Mouse (Mus musculus) erythroblast, adult 5-6 weeks (primary cell): ENCODE measurements around the gene Eno3. TPM values are rescaled to one million over a fixed set of nuclear protein-coding genes. Genes with fewer than 3 reads are reported as not detected.

Experiments
- ATAC-seq: replicated peaks from 2 replicates; pipeline ENCODE4 v1.8.0; 2016; ENCODE audit warnings: moderate number of reproducible peaks, mild to moderate bottlenecking, moderate TSS enrichment, inconsistent platforms; ENCODE audit not compliant: poor library complexity, low FRiP score, severe bottlenecking
- total RNA-seq, 2 experiments: library from RNA; stranded (forward) in 1 of 2; stranded (reverse) in 1 of 2; fragments of 150-400 nt in 1 of 2; fragments of 200-764, 138-1000 nt in 1 of 2; gene quantifications; 2 replicates each; pipeline versions ENCODE4 v1.2.3 to v1.2.4; 2015 to 2017; ENCODE audit warnings: low replicate concordance in 2 of 2

Gene Eno3
- total RNA-seq (2015; ENCODE audit: low replicate concordance) (1.5 and 2.9 TPM in 2 replicates), total RNA-seq (2017; ENCODE audit: low replicate concordance) (3.3 and 6.0 TPM in 2 replicates)

- ATAC-seq, result no peak
Observed at GRCm38 (mm10) chr11:70656964-70657363, at the start of gene Eno3. Gene Eno3 (plus strand): TSS chr11:70657202.

GRCm38 (mm10) chr11:70607611-70608010 lies 49.4 kb upstream of the Eno3 start:
- ATAC-seq, result no peak

DNA sequence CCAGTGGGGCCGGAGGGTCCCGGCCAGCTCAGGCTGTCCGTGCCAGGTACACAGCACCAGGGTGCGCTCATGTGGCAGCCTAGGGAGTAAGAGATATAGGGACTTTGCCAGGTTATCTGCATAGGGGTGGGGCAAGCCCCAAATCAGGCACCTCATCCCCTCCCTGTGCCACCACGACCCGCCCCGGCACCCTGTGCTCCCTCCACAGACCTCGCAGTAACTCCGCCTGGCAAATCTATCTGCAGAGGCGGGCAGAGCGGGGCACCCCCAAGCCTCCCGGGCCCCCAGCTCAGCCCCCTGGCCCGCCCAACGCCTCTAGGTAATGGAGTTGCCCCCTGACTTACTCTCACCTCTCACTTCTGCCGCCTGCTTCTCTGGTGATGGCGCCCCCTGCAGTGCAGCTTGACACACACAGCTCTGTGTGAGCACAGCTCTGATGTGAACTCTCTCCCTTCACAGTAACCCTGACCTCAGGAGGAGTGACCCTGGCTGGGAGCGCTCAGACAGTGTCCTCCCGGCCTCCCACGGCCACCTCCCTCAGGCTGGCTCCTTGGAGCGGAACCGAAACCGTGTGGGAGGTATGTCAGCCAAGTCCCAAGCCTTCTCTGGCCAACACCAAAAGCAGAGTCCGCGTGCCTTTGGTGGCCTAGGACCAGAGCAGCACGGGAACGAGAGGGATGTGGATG lies 48.5 kb upstream of the Eno3 start:
- no peak for ATAC-seq

DNA sequence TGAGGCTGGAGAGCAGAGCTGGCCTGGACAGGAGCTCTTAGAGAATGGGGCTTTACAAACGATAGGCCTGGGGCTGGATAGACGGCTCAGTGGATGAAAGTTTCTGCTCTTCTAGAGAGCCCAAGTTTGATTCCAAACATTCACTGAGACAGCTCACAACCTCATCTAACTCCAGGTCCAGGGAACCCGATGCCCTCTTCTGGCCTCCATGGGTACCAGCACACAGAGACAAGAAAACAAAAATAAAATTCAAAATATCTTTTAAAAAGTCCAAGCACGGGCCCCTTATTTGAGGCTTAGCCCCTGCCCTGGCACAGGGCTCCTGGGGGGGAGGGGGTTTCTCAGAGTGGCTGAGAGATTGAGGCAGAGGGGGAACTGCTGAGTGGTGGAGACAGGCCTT lies 46.2 kb upstream of the Eno3 start:
- ATAC-seq, result no peak

DNA sequence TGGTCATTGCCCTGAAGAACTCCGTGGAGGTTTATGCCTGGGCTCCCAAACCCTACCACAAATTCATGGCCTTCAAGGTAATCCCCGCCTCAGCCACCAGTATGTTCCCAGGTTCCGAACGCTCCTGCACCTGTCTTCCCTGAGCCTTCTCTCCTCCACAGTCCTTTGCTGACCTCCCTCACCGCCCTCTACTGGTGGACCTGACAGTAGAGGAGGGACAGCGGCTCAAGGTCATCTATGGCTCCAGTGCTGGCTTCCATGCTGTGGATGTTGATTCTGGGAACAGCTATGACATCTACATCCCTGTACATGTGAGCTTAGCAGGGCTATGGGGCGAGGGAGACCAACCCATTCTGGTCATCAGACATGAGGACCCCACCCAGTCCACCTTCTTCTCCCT lies 44.5 kb upstream of the Eno3 start:
- ATAC-seq, result no peak

DNA sequence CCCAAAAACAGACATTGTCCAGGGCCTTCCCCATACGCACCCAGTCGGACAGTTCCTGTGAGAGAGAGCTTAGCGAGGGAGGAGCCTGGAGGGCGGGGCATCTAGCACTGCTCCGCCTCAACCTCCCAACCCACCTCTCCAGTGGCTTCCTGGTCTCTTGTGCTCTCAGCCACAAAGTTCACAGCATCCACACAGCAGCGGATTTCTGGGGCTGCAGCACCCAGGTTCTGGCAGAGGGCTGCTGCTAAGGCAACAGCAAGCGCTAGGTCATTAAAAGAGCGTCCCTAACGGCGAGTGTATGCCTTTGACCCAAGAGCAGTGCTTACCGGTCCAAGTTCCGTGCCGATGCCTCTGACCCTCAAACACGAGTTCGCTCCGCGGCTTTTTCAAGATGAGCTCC lies 41.9 kb upstream of the Eno3 start:
- ATAC-seq, result peak; percentile 88

DNA sequence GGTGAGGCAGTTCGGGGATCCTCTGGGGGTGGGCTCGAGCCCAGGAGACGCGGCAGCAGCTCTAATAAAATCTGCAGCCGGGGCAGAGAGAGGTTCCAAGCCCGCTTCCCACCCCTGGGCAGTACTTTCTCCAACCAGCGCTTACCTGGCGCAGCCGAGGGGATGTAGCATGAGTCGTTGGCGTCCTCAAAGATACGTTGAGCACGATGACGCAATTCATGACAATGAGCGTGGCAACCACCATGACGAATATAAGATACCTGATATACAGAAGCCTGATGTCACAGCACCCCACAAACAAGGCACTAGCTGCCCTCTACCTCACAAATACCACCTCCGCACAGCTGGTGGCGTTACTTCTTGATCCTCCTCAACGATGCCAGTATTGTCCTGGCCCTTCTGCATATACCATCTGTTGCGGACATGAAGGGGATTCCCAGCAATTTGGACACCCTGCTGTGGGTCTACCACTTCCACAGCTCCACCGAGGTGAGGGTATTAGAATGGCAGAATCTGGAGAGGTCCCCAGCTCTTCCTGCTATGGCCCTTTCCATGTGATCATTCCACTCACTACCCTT lies 41.4 kb upstream of the Eno3 start, which contains the start of gene 4930544D05Rik:
Gene 4930544D05Rik, plus strand, starts transcription at position 333 of the 578 bp plus-strand sequence.
- no peak for ATAC-seq

- ATAC-seq, result no peak
Observed at GRCm38 (mm10) chr11:70619101-70619500, 37.9 kb upstream of the Eno3 start, which contains the start of gene Chrne. Gene Chrne (minus strand): TSS chr11:70619216.

GRCm38 (mm10) chr11:70621972-70622814 lies 34.8 kb upstream of the Eno3 start:
- ATAC-seq, result no peak

- ATAC-seq, result 0 out of 2 replicates have a peak, but pooled peaks have one; percentile 38
Observed at GRCm38 (mm10) chr11:70623053-70623742, 33.8 kb upstream of the Eno3 start.

- ATAC-seq, result peak; percentile 75
Observed at GRCm38 (mm10) chr11:70625473-70625872, 31.5 kb upstream of the Eno3 start.

GRCm38 (mm10) chr11:70626877-70627276 lies 30.1 kb upstream of the Eno3 start:
- ATAC-seq, result no peak

- ATAC-seq, result no peak
Observed at GRCm38 (mm10) chr11:70628431-70628830, 28.6 kb upstream of the Eno3 start.

DNA sequence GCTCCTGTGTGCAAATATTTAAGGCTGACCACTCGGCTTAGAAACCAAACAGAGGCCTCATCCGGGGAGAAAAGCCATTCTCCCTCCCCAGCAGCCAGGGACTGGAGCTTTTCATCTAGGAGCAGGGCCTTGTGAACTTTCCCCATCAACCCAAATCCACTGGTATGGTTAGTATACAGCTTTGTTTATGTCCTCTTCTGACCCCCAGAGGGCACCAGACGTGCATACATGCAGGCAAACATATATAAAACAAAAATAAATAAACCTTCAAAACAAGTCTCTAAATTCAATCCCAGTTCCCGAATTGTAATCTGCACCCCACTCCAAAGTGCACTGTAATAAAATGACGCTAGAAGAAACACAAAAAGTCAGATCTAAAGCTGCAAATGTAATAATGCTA lies 27.4 kb upstream of the Eno3 start:
- peak; percentile 65 for ATAC-seq

DNA sequence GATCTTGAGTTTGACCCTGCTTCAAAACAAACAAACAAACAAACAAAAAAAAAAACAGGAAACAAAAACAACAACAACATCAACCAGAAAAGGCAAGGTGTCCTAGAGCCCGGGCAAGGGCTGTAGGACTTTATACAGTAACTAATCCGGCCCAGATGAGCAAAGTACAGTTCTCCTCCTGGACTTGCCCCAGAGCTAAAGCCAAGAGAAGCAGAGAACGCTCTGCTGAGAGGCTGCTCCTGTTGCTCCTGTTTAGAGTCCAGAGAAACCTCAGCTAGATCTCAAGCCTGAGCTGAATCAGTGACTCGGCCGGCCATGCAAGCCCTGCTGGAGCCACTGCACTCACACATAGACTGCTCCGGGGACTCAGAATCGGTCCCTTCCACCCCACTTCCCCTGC lies 26.9 kb upstream of the Eno3 start:
- no peak for ATAC-seq

DNA sequence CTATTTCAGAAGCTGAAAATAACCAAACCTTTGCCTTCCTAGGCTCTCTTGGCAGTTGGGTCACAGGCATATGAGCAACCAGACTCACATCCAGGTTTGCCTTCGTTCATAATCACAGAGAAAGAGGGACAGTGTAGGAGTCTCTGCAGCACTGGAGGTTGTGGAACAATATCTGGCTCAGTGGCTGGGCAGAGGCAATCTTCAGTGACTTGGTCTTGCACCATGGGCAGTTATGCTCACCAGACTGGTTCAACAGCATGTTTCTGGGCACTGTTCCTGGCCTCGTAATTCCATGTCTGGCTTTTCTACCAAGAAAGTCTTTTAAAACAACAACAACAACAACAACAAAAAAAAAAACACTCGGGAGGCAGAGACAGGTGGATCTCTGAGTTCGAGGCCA lies 21.4 kb upstream of the Eno3 start:
- ATAC-seq, result no peak

DNA sequence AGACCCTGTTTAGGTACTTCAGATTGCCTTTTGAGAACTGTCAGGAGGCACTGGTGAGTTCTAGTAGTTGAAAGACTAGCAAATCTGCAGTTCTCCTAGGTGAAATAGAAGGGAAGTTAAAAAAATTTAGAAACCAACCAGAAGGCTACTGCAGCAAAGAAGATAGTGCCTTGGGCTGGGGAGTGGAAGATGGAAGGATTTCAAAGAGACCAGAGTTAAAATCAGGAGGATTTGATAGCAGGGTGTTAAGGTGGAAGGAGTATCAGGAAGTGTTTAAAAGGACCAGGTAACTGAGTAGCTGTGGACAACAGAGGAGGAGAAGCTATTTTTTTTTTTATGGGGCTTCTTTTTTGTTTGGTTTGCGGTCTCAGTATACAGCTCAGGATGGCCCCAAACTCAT lies 19.2 kb upstream of the Eno3 start:
- ATAC-seq, result no peak

GRCm38 (mm10) chr11:70638293-70638692 lies 18.7 kb upstream of the Eno3 start:
- no peak for ATAC-seq

GRCm38 (mm10) chr11:70638714-70639278 lies 18.2 kb upstream of the Eno3 start, which contains the start of gene Gp1ba:
Gene Gp1ba (plus strand): TSS chr11:70639122.
- ATAC-seq, result peak; percentile 86

DNA sequence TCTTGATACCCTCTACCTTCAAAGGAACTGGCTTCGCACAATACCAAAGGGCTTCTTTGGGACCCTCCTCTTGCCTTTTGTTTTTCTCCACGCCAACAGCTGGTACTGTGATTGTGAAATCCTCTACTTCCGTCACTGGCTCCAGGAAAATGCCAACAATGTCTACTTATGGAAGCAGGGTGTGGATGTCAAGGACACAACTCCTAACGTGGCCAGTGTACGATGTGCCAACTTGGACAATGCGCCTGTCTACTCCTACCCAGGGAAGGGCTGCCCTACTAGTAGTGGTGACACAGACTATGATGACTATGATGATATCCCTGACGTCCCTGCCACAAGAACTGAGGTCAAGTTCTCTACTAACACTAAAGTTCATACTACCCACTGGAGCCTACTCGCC lies 17.0 kb upstream of the Eno3 start:
- ATAC-seq, result no peak
